20 mouse cellular contexts compared by ENCODE assay signal in genomic region chr17:15009088-15009487, GRCm38 (mm10). TPM values are rescaled to one million over a fixed set of nuclear protein-coding genes. Genes with fewer than 3 reads are reported as not detected.
DNase-seq lines count a peak whose midpoint lies in the region; ATAC-seq and TF ChIP-seq lines count a peak whose summit lies in the region.
"Not testable (repeated sequence)": the region's sequence is repeated elsewhere in the genome, so short reads cannot be mapped to it uniquely, and the experiment has no call there.
"Had no signal": no experiment of that assay in that cellular context is flagged by ENCODE, and none has a peak within 500 bp of the region (broad histone marks: within the 10 kb centered on the region; RNA-seq: fewer than 3 reads in every experiment).

No protein-coding gene starts in this region.

- not testable (repeated sequence) for H3K27me3 ChIP-seq in heart, embryonic 12.5 days (replicated peaks); intestine, embryonic 15.5 days (replicated peaks); liver, embryonic 13.5 days; lung, postnatal 0 days (replicated peaks; ENCODE audit: insufficient read depth, low read length); neural tube, embryonic 11.5 days (ENCODE audit: control insufficient read depth, insufficient read depth, low read length)

- not testable (repeated sequence) for TF ChIP-seq EP300 in lung, postnatal 0 days (IDR thresholded peaks at IDR 0.05)

- TF ChIP-seq CTCF in lung, postnatal 0 days (IDR thresholded peaks at IDR 0.05), result not testable (repeated sequence)

- H3K4me1 ChIP-seq in heart, embryonic 12.5 days (replicated peaks); intestine, embryonic 15.5 days (replicated peaks); liver, embryonic 13.5 days (replicated peaks); lung, postnatal 0 days (ENCODE audit: insufficient read depth, low read depth, low read length); neural tube, embryonic 11.5 days (ENCODE audit: control insufficient read depth, insufficient read depth, low read length): not testable (repeated sequence)

- H3K27ac ChIP-seq in heart, embryonic 12.5 days (ENCODE audit: poor library complexity, severe bottlenecking); intestine, embryonic 15.5 days; liver, embryonic 13.5 days; lung, postnatal 0 days (ENCODE audit: low read length); neural tube, embryonic 11.5 days (ENCODE audit: low read depth, low read length): not testable (repeated sequence)

- H3K4me2 ChIP-seq in heart, embryonic 12.5 days; intestine, embryonic 15.5 days (replicated peaks); liver, embryonic 13.5 days; lung, postnatal 0 days (replicated peaks; ENCODE audit: low read depth, low read length); neural tube, embryonic 11.5 days (ENCODE audit: low read depth): not testable (repeated sequence)

- not testable (repeated sequence) for DNase-seq in liver, embryonic 13.5 days; lung, postnatal 0 days (ENCODE audit: low spot score); neural tube, embryonic 11.5 days (ENCODE audit: low spot score)

- peak; percentile 74 for ATAC-seq in CD4-positive, CD25-positive, alpha-beta regulatory T cell, adult 4 months
- peak; percentile 80 for ATAC-seq in erythroblast, adult 5-6 weeks (replicated peaks; ENCODE audit: low FRiP score, poor library complexity, severe bottlenecking)
- 0 out of 2 replicates have a peak, but pooled peaks have one; percentile 34 for ATAC-seq in heart, embryonic 12.5 days (ENCODE audit: insufficient number of reproducible peaks, low FRiP score)
- peak; percentile 39; the same call in 1 of the 2 replicates for ATAC-seq in intestine, embryonic 15.5 days
- peak; percentile 14; the same call in 1 of the 2 replicates for ATAC-seq in liver, embryonic 13.5 days (ENCODE audit: low read depth)
- 0 out of 2 replicates have a peak, but pooled peaks have one; percentile 15 for ATAC-seq in lung, postnatal 0 days
- ATAC-seq in neural tube, embryonic 11.5 days (ENCODE audit: insufficient read depth, low FRiP score, low TSS enrichment), result peak; percentile 31; the same call in 1 of the 2 replicates

- no CpG with 5 or more reads among the region's 3 CpGs for WGBS in heart, embryonic 12.5 days
- WGBS in intestine, embryonic 15.5 days, result no CpG with 5 or more reads among the region's 3 CpGs
- WGBS in liver, embryonic 13.5 days (ENCODE audit: insufficient replicate concordance), result no CpG with 5 or more reads among the region's 3 CpGs
- WGBS in lung, postnatal 0 days, result no CpG with 5 or more reads among the region's 3 CpGs
- WGBS in neural tube, embryonic 11.5 days, result no CpG with 5 or more reads among the region's 3 CpGs

- not testable (repeated sequence) for H3K9ac ChIP-seq in heart, embryonic 12.5 days; intestine, embryonic 15.5 days; liver, embryonic 13.5 days; lung, postnatal 0 days (replicated peaks; ENCODE audit: low read depth); neural tube, embryonic 11.5 days (ENCODE audit: low read length)

- H3K36me3 ChIP-seq in heart, embryonic 12.5 days; intestine, embryonic 15.5 days; liver, embryonic 13.5 days; lung, postnatal 0 days (ENCODE audit: insufficient read depth, low read length); neural tube, embryonic 11.5 days (ENCODE audit: control insufficient read depth, insufficient read depth, low read length): not testable (repeated sequence)

- not testable (repeated sequence) for H3K4me3 ChIP-seq in heart, embryonic 12.5 days; intestine, embryonic 15.5 days (replicated peaks); liver, embryonic 13.5 days (replicated peaks); lung, postnatal 0 days (ENCODE audit: low read depth, low read length); neural tube, embryonic 11.5 days (ENCODE audit: low read depth, low read length)

- not testable (repeated sequence) for H3K9me3 ChIP-seq in heart, embryonic 12.5 days (replicated peaks); intestine, embryonic 15.5 days; liver, embryonic 13.5 days (replicated peaks); lung, postnatal 0 days (ENCODE audit: low read length); neural tube, embryonic 11.5 days (ENCODE audit: control insufficient read depth, low read length)

RNA-seq across cellular contexts. Expression of gene Gm3435, which starts 0.9 kb away (rescaled TPM):
- 10 to 100 TPM in 1 of 2 experiments, 1 to 10 TPM in 1; 9.3 to 14.1 TPM for polyA plus RNA-seq in CD4-positive, CD25-positive, alpha-beta regulatory T cell, adult 4 months (2017; shearing (Covaris generic))
- total RNA-seq in erythroblast, adult 5-6 weeks (2015; ENCODE audit: low replicate concordance), result not detected in 2 replicates
- 2.1 and 6.7 TPM in 2 replicates for total RNA-seq in erythroblast, adult 5-6 weeks (2017; ENCODE audit: low replicate concordance)
- polyA plus RNA-seq in heart, embryonic 12.5 days (2016; fragmentation: Nextera tagmentation; extraction: Ambion mirVana), result 5.2 and 5.4 TPM in 2 replicates
- 7.4 and 7.6 TPM in 2 replicates for polyA plus RNA-seq in intestine, embryonic 15.5 days (2015; fragmentation: Nextera tagmentation; extraction: Ambion mirVana)
- 3.8 and 4.8 TPM in 2 replicates for polyA plus RNA-seq in liver, embryonic 13.5 days (2015; fragmentation: Nextera tagmentation; extraction: Ambion mirVana)
- polyA plus RNA-seq in lung, postnatal 0 days (2015; fragmentation: Nextera tagmentation; extraction: Ambion mirVana), result 4.5 and 5.6 TPM in 2 replicates
- 8.0 and 8.3 TPM in 2 replicates for polyA plus RNA-seq in neural tube, embryonic 11.5 days (2014; fragmentation: Nextera tagmentation; extraction: Ambion mirVana)

RNA-seq across cellular contexts. Expression of gene Gm3417, which starts 30.5 kb away (rescaled TPM):
- not detected for polyA plus RNA-seq in CD4-positive, CD25-positive, alpha-beta regulatory T cell, adult 4 months (2017; shearing (Covaris generic))
- total RNA-seq in erythroblast, adult 5-6 weeks (2015; ENCODE audit: low replicate concordance), result not detected in 2 replicates
- total RNA-seq in erythroblast, adult 5-6 weeks (2017; ENCODE audit: low replicate concordance), result not detected in 2 replicates
- polyA plus RNA-seq in heart, embryonic 12.5 days (2016; fragmentation: Nextera tagmentation; extraction: Ambion mirVana), result 0.42 TPM in 1 of 2 replicates, not detected in the other
- 0.72 and 2.7 TPM in 2 replicates for polyA plus RNA-seq in intestine, embryonic 15.5 days (2015; fragmentation: Nextera tagmentation; extraction: Ambion mirVana)
- polyA plus RNA-seq in liver, embryonic 13.5 days (2015; fragmentation: Nextera tagmentation; extraction: Ambion mirVana), result 1.2 and 1.7 TPM in 2 replicates
- 0.39 and 3.6 TPM in 2 replicates for polyA plus RNA-seq in lung, postnatal 0 days (2015; fragmentation: Nextera tagmentation; extraction: Ambion mirVana)
- not detected in 2 replicates for polyA plus RNA-seq in neural tube, embryonic 11.5 days (2014; fragmentation: Nextera tagmentation; extraction: Ambion mirVana)
- total RNA-seq: adrenal gland, adult 18-20 months; adrenal gland, postnatal 25 days; left cerebral cortex, postnatal 4 days; midbrain, postnatal 0 days had no signal
- polyA plus RNA-seq: embryonic facial prominence, embryonic 13.5 days; forebrain, embryonic 13.5 days; large intestine, adult 2 months; neural tube, embryonic 14.5 days; stomach, embryonic 15.5 days had no signal

RNA-seq across cellular contexts. Expression of gene 9030025P20Rik, which starts 30.8 kb away (rescaled TPM):
- polyA plus RNA-seq in CD4-positive, CD25-positive, alpha-beta regulatory T cell, adult 4 months (2017; shearing (Covaris generic)), result 10 to 100 TPM; 19.6 to 31.8 TPM
- 0.96 and 1.3 TPM in 2 replicates for total RNA-seq in erythroblast, adult 5-6 weeks (2015; ENCODE audit: low replicate concordance)
- 0.94 and 3.1 TPM in 2 replicates for total RNA-seq in erythroblast, adult 5-6 weeks (2017; ENCODE audit: low replicate concordance)
- polyA plus RNA-seq in heart, embryonic 12.5 days (2016; fragmentation: Nextera tagmentation; extraction: Ambion mirVana), result 6.7 and 7.8 TPM in 2 replicates
- polyA plus RNA-seq in intestine, embryonic 15.5 days (2015; fragmentation: Nextera tagmentation; extraction: Ambion mirVana), result 6.5 and 9.5 TPM in 2 replicates
- 5.3 and 5.9 TPM in 2 replicates for polyA plus RNA-seq in liver, embryonic 13.5 days (2015; fragmentation: Nextera tagmentation; extraction: Ambion mirVana)
- polyA plus RNA-seq in lung, postnatal 0 days (2015; fragmentation: Nextera tagmentation; extraction: Ambion mirVana), result 7.1 and 7.6 TPM in 2 replicates
- polyA plus RNA-seq in neural tube, embryonic 11.5 days (2014; fragmentation: Nextera tagmentation; extraction: Ambion mirVana), result 6.6 and 8.2 TPM in 2 replicates

RNA-seq across cellular contexts. Expression of gene Ermard, which starts 31.9 kb away (rescaled TPM):
- 100 to 1,000 TPM; 128 to 152 TPM for polyA plus RNA-seq in CD4-positive, CD25-positive, alpha-beta regulatory T cell, adult 4 months (2017; shearing (Covaris generic))
- total RNA-seq in erythroblast, adult 5-6 weeks (2015; ENCODE audit: low replicate concordance), result 35.0 and 43.1 TPM in 2 replicates
- total RNA-seq in erythroblast, adult 5-6 weeks (2017; ENCODE audit: low replicate concordance), result 17.9 and 28.6 TPM in 2 replicates
- polyA plus RNA-seq in heart, embryonic 12.5 days (2016; fragmentation: Nextera tagmentation; extraction: Ambion mirVana), result 61.2 and 62.7 TPM in 2 replicates
- polyA plus RNA-seq in intestine, embryonic 15.5 days (2015; fragmentation: Nextera tagmentation; extraction: Ambion mirVana), result 54.6 and 65.7 TPM in 2 replicates
- polyA plus RNA-seq in liver, embryonic 13.5 days (2015; fragmentation: Nextera tagmentation; extraction: Ambion mirVana), result 28.6 and 31.5 TPM in 2 replicates
- polyA plus RNA-seq in lung, postnatal 0 days (2015; fragmentation: Nextera tagmentation; extraction: Ambion mirVana), result 49.6 and 59.4 TPM in 2 replicates
- 57.3 and 63.2 TPM in 2 replicates for polyA plus RNA-seq in neural tube, embryonic 11.5 days (2014; fragmentation: Nextera tagmentation; extraction: Ambion mirVana)

RNA-seq across cellular contexts. Expression of gene Tcte3, which starts 32.2 kb away (rescaled TPM):
- polyA plus RNA-seq in CD4-positive, CD25-positive, alpha-beta regulatory T cell, adult 4 months (2017; shearing (Covaris generic)), result 1 to 10 TPM; 3.0 to 3.9 TPM
- total RNA-seq in erythroblast, adult 5-6 weeks (2015; ENCODE audit: low replicate concordance), result not detected in 2 replicates
- not detected in 2 replicates for total RNA-seq in erythroblast, adult 5-6 weeks (2017; ENCODE audit: low replicate concordance)
- polyA plus RNA-seq in heart, embryonic 12.5 days (2016; fragmentation: Nextera tagmentation; extraction: Ambion mirVana), result 0.61 TPM in 1 of 2 replicates, not detected in the other
- polyA plus RNA-seq in intestine, embryonic 15.5 days (2015; fragmentation: Nextera tagmentation; extraction: Ambion mirVana), result 0.93 TPM in 1 of 2 replicates, not detected in the other
- 2.1 and 3.1 TPM in 2 replicates for polyA plus RNA-seq in liver, embryonic 13.5 days (2015; fragmentation: Nextera tagmentation; extraction: Ambion mirVana)
- polyA plus RNA-seq in lung, postnatal 0 days (2015; fragmentation: Nextera tagmentation; extraction: Ambion mirVana), result 1.1 and 1.2 TPM in 2 replicates
- polyA plus RNA-seq in neural tube, embryonic 11.5 days (2014; fragmentation: Nextera tagmentation; extraction: Ambion mirVana), result 0.49 and 1.6 TPM in 2 replicates
- total RNA-seq: midbrain, postnatal 0 days had no signal
- polyA plus RNA-seq: embryonic facial prominence, embryonic 13.5 days; heart, embryonic 16.5 days; hindbrain, embryonic 14.5 days; large intestine, adult 2 months; limb, embryonic 14.5 days; midbrain, embryonic 12.5 days; midbrain, postnatal 0 days; stomach, embryonic 15.5 days had no signal

Comparison
In these comparisons a context has a peak if more than half of its experiments do, and no peak if none do; other contexts are left out.
1. ATAC-seq: peak in every context shown above with its lines; median percentile 80 in erythroblast, adult 5-6 weeks; 74 in CD4-positive, CD25-positive, alpha-beta regulatory T cell, adult 4 months; 39 in intestine, embryonic 15.5 days; 34 in heart, embryonic 12.5 days; 31 in neural tube, embryonic 11.5 days; 15 in lung, postnatal 0 days; 14 in liver, embryonic 13.5 days.